Mouse (Mus musculus) lung, postnatal 0 days (tissue): ENCODE results near the gene Ints1. TPM values are rescaled to one million over a fixed set of nuclear protein-coding genes. Genes with fewer than 3 reads are reported as not detected.

Experiments
- ATAC-seq: fragments of 200-750 bp; cut with Nextera tagmentation; 2 replicates; pipeline ENCODE4 v1.8.0; 2017; ENCODE audit warnings: moderate library complexity
- DNase-seq: peaks from one replicate; pipeline ENCODE4 v3.0.0-alpha.2; 2016; ENCODE audit warnings: low spot score
- H3K27ac ChIP-seq: fragments of 300-500 bp; sonication (generic); 2 replicates; pipeline ENCODE4 v1.5.1; 2014; ENCODE audit warnings: antibody characterized with exemption, mild to moderate bottlenecking, low read length, mixed read lengths
- H3K27me3 ChIP-seq: fragments of 300-500 bp; sonication (generic); replicated peaks from 2 replicates; pipeline ENCODE4 v1.6.1; 2014; ENCODE audit warnings: low read length, mixed read lengths; ENCODE audit not compliant: insufficient read depth
- H3K36me3 ChIP-seq: fragments of 300-500 bp; sonication (generic); 2 replicates; pipeline ENCODE4 v1.6.1; 2014; ENCODE audit warnings: low read length, mixed read lengths; ENCODE audit not compliant: insufficient read depth
- H3K4me1 ChIP-seq: fragments of 300-500 bp; sonication (generic); 2 replicates; pipeline ENCODE4 v1.6.1; 2014; ENCODE audit warnings: antibody characterized with exemption, low read depth, low read length, mixed read lengths; ENCODE audit not compliant: insufficient read depth
- H3K4me2 ChIP-seq: fragments of 300-500 bp; sonication (generic); replicated peaks from 2 replicates; pipeline ENCODE4 v1.6.1; 2014; ENCODE audit warnings: low read depth, mild to moderate bottlenecking, low read length, moderate library complexity, mixed read lengths
- H3K4me3 ChIP-seq: fragments of 300-500 bp; sonication (generic); 2 replicates; pipeline ENCODE4 v1.5.1; 2014; ENCODE audit warnings: low read depth, low read length
- H3K9ac ChIP-seq: fragments of 300-500 bp; sonication (generic); replicated peaks from 2 replicates; pipeline ENCODE4 v1.6.1; 2014; ENCODE audit warnings: low read depth, mild to moderate bottlenecking
- H3K9me3 ChIP-seq: fragments of 300-500 bp; sonication (generic); 2 replicates; pipeline ENCODE4 v1.6.1; 2016; ENCODE audit warnings: low read length, mixed read lengths
- CTCF ChIP-seq: IDR thresholded peaks from 2 replicates; pipeline ENCODE4 v1.5.1; 2016; ENCODE audit warnings: antibody characterized with exemption, mild to moderate bottlenecking
- EP300 ChIP-seq: IDR thresholded peaks from 2 replicates; pipeline ENCODE4 v1.6.1; 2016; ENCODE audit warnings: antibody characterized with exemption, mild to moderate bottlenecking, control low read depth
- WGBS: fragments of 180-500 bp; shearing (Covaris S2); extraction: QIAGEN DNeasy Blood & Tissue Kit; methylation state at CpG from one replicate; pipeline ENCODE4 v1.1.7; 2014; 5-methylcytosine and 5-hydroxymethylcytosine counted together
- polyA plus RNA-seq: library from polyadenylated mRNA; unstranded; fragments of >200 nt; fragmentation: Nextera tagmentation; extraction: Ambion mirVana; gene quantifications from 2 replicates; pipeline ENCODE4 v1.2.1, GENCODE M21; 2015

Ints1 gene
- polyA plus RNA-seq, 1 experiment from 2014 or later = 8.6 TPM

GRCm38 (mm10) chr5:139818056-139818455 lies 42.6 kb upstream of the Ints1 start:
- H3K9me3 ChIP-seq = no peaks in the 10 kb centered on the region
- H3K27me3 ChIP-seq = no peaks in the 10 kb centered on the region
- TF ChIP-seq CTCF = no peak
- no peak for TF ChIP-seq EP300
- 77% methylated on average over 3 of the region's 3 CpGs for WGBS
- no peak overlapping the region for H3K4me2 ChIP-seq
- DNase-seq (no peak), ATAC-seq (no peak)
- H3K27ac ChIP-seq = no peak overlapping the region
- H3K36me3 ChIP-seq = no peaks in the 10 kb centered on the region
- no peak overlapping the region for H3K9ac ChIP-seq
- no peaks in the 10 kb centered on the region for H3K4me1 ChIP-seq
- no peak overlapping the region for H3K4me3 ChIP-seq

- H3K27ac ChIP-seq = no peak overlapping the region
- H3K4me3 ChIP-seq = no peak overlapping the region
- TF ChIP-seq CTCF (peak; percentile 83), EP300 (no peak)
- H3K4me1 ChIP-seq = no peaks in the 10 kb centered on the region
- H3K27me3 ChIP-seq = no peaks in the 10 kb centered on the region
- H3K9ac ChIP-seq = no peak overlapping the region
- H3K36me3 ChIP-seq = no peaks in the 10 kb centered on the region
- 0% methylated on average over 1 of the region's 1 CpGs for WGBS
- DNase-seq = peak; percentile 40
- H3K4me2 ChIP-seq = no peak overlapping the region
- ATAC-seq = no peak
- no peaks in the 10 kb centered on the region for H3K9me3 ChIP-seq
These were observed 41.8 kb upstream of the Ints1 start for GRCm38 (mm10) chr5:139817292-139817691.

- no peaks in the 10 kb centered on the region for H3K27me3 ChIP-seq
- ATAC-seq = no peak
These were observed 41.0 kb upstream of the Ints1 start for GRCm38 (mm10) chr5:139816445-139816844.

GRCm38 (mm10) chr5:139815964-139816363 lies 40.5 kb upstream of the Ints1 start:
- WGBS = 45% methylated on average over 6 of the region's 6 CpGs
- H3K27me3 ChIP-seq = no peaks in the 10 kb centered on the region
- no peaks in the 10 kb centered on the region for H3K9me3 ChIP-seq
- H3K9ac ChIP-seq = no peak overlapping the region
- no peak overlapping the region for H3K27ac ChIP-seq
- H3K36me3 ChIP-seq = no peaks in the 10 kb centered on the region
- DNase-seq (peak; percentile 61), ATAC-seq (peak; percentile 11)
- no peaks in the 10 kb centered on the region for H3K4me1 ChIP-seq
- TF ChIP-seq EP300 = no peak
- no peak overlapping the region for H3K4me2 ChIP-seq
- H3K4me3 ChIP-seq = no peak overlapping the region

More at GRCm38 (mm10) chr5:139816445-139816844, 41.0 kb upstream of the Ints1 start:
- H3K9me3 ChIP-seq = no peaks in the 10 kb centered on the region
- no peaks in the 10 kb centered on the region for H3K4me1 ChIP-seq
- H3K4me3 ChIP-seq = no peak overlapping the region
- no peak for DNase-seq
- TF ChIP-seq EP300 = no peak
- no peak for TF ChIP-seq CTCF
- no peak overlapping the region for H3K27ac ChIP-seq
- H3K36me3 ChIP-seq = no peaks in the 10 kb centered on the region
- H3K4me2 ChIP-seq = no peak overlapping the region
- no peak overlapping the region for H3K9ac ChIP-seq

GRCm38 (mm10) chr5:139813963-139814381 lies 38.5 kb upstream of the Ints1 start:
- no peaks in the 10 kb centered on the region for H3K27me3 ChIP-seq
- no peak for TF ChIP-seq CTCF
- TF ChIP-seq EP300 = 0 out of 2 replicates have a peak, but pooled peaks have one; percentile 14
- DNase-seq = peak; percentile 88
- 5% methylated on average over 13 of the region's 13 CpGs for WGBS
- H3K4me3 ChIP-seq = peak overlapping the region; percentile 17; the same call in 1 of the 2 replicates
- H3K4me1 ChIP-seq = no peaks in the 10 kb centered on the region
- peak; percentile 81 for ATAC-seq
- peak overlapping the region; percentile 48; the same call in 1 of the 2 replicates for H3K9ac ChIP-seq
- peak overlapping the region; percentile 44 for H3K4me2 ChIP-seq
- no peaks in the 10 kb centered on the region for H3K36me3 ChIP-seq
- H3K9me3 ChIP-seq = no peaks in the 10 kb centered on the region
- H3K27ac ChIP-seq = peak overlapping the region; percentile 68

GRCm38 (mm10) chr5:139813126-139813490 lies 37.6 kb upstream of the Ints1 start:
- Histone ChIP-seq H3K9ac (0 out of 2 replicates have a peak overlapping the region, but pooled peaks have one; percentile 48), H3K27me3 (no peaks in the 10 kb centered on the region), H3K4me1 (no peaks in the 10 kb centered on the region), H3K4me2 (peak overlapping the region; percentile 44), H3K27ac (peak overlapping the region; percentile 51), H3K9me3 (no peaks in the 10 kb centered on the region), H3K4me3 (no peak overlapping the region), H3K36me3 (no peaks in the 10 kb centered on the region)
- DNase-seq (no peak), ATAC-seq (no peak)
- TF ChIP-seq EP300 (no peak), CTCF (no peak)
- WGBS = 39% methylated on average over 10 of the region's 10 CpGs
